Mouse (Mus musculus) hindbrain, postnatal 0 days (tissue): ENCODE measurements around the gene Dnmbp. TPM values are rescaled to one million over a fixed set of nuclear protein-coding genes. Genes with fewer than 3 reads are reported as not detected.

Experiments
- ATAC-seq: fragments of 200-750 bp; cut with Nextera tagmentation; 2 replicates; pipeline ENCODE4 v1.8.0; 2017; ENCODE audit warnings: mild to moderate bottlenecking, moderate TSS enrichment, moderate library complexity
- DNase-seq: peaks from one replicate; pipeline ENCODE4 v3.0.0-alpha.2; 2015; ENCODE audit warnings: low spot score
- H3K27ac ChIP-seq: fragments of 300-500 bp; sonication (generic); 2 replicates; pipeline ENCODE4 v1.5.1; 2014; ENCODE audit warnings: mild to moderate bottlenecking
- H3K27me3 ChIP-seq: fragments of 300-500 bp; sonication (generic); 2 replicates; pipeline ENCODE4 v1.6.1; 2014; ENCODE audit warnings: low read length, mixed read lengths; ENCODE audit not compliant: insufficient read depth
- H3K36me3 ChIP-seq: fragments of 300-500 bp; sonication (generic); 2 replicates; pipeline ENCODE4 v1.6.1; 2014; ENCODE audit warnings: low read length, mixed read lengths; ENCODE audit not compliant: insufficient read depth
- H3K4me1 ChIP-seq: fragments of 300-500 bp; sonication (generic); 2 replicates; pipeline ENCODE4 v1.6.1; 2014; ENCODE audit warnings: antibody characterized with exemption, low read length, mixed read lengths; ENCODE audit not compliant: insufficient read depth
- H3K4me2 ChIP-seq: fragments of 300-500 bp; sonication (generic); 2 replicates; pipeline ENCODE4 v1.6.1; 2014; ENCODE audit warnings: low read depth, mild to moderate bottlenecking, low read length, moderate library complexity, mixed read lengths
- H3K4me3 ChIP-seq: fragments of 300-500 bp; sonication (generic); 2 replicates; pipeline ENCODE4 v1.5.1; 2014; ENCODE audit warnings: low read length
- H3K9ac ChIP-seq: fragments of 300-500 bp; sonication (generic); replicated peaks from 2 replicates; pipeline ENCODE4 v1.6.1; 2014; ENCODE audit warnings: mild to moderate bottlenecking, low read length, moderate library complexity, mixed read lengths
- H3K9me3 ChIP-seq: fragments of 300-500 bp; sonication (generic); 2 replicates; pipeline ENCODE4 v1.6.1; 2016; ENCODE audit warnings: low read length, mixed read lengths
- CTCF ChIP-seq: IDR thresholded peaks from 2 replicates; pipeline ENCODE4 v1.5.1; 2016; ENCODE audit warnings: antibody characterized with exemption, control low read depth, low read depth
- WGBS: fragments of 180-500 bp; shearing (Covaris S2); extraction: QIAGEN DNeasy Blood & Tissue Kit; methylation state at CpG from one replicate; pipeline ENCODE4 v1.1.7; 2014; 5-methylcytosine and 5-hydroxymethylcytosine counted together
- polyA plus RNA-seq: library from polyadenylated mRNA; unstranded; fragments of >200 nt; fragmentation: Nextera tagmentation; extraction: Ambion mirVana; gene quantifications from 2 replicates; pipeline ENCODE4 v1.2.1, GENCODE M21; 2015
- total RNA-seq: library from RNA; depleted of rRNA; stranded (reverse); fragments of >200 nt; gene quantifications from 2 replicates; pipeline ENCODE4 v1.2.3, GENCODE M21; 2014

Gene Dnmbp
- total and polyA plus RNA-seq, 2 experiments from 2014 or later: 6.5 to 13.3 TPM

DNA sequence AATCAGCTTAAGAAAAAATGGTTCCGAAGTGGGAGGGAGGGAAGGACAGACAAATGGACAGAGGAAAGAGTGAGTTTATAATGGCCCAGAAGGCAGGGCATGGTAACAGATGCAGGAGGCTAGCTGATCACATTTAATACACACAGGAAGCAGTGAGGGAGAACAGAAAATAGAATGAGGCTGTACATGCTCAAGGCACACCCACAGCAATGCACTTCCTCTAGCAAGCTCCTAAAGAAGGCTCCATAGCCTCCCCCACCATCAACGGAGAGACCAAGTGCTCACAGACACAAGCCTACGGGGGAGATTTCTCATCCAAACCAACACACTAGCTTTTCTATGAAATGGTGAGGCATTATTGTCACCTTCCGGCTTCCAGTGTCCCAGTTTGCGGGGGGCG, 34.2 kb upstream of the Dnmbp start:
- Histone ChIP-seq H3K4me1 (no peaks in the 10 kb centered on the region), H3K27me3 (no peaks in the 10 kb centered on the region), H3K4me3 (no peak overlapping the region), H3K36me3 (no peaks in the 10 kb centered on the region), H3K9me3 (no peaks in the 10 kb centered on the region), H3K4me2 (no peak overlapping the region), H3K9ac (no peak overlapping the region), H3K27ac (no peak overlapping the region)
- WGBS: 92% methylated on average over 6 of the region's 6 CpGs
- DNase-seq: no peak
- no peak for TF ChIP-seq CTCF
- ATAC-seq: no peak

DNA sequence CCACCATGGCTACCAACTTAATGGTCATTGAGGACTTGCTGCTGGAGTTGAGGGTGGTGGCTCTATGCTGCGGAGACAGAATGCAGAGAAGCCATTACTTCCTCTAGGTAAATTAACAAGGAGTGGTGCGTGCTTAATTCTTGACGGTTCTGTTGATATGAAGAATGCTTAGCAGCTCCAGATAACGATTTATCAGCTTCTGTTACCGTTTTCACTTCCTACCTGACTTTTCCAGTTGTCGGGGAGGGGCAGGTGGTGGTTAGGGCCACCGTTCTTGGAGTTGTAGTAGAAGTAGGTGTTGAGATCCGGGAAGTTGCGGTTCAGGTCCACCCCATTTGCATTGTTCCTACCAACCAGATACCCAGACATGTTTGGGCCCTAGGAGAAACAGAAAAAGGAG, 33.7 kb upstream of the Dnmbp start:
- no peaks in the 10 kb centered on the region for H3K9me3 ChIP-seq
- H3K4me2 ChIP-seq: no peak overlapping the region
- H3K9ac ChIP-seq: no peak overlapping the region
- H3K27ac ChIP-seq: no peak overlapping the region
- H3K36me3 ChIP-seq: no peaks in the 10 kb centered on the region
- DNase-seq (no peak), ATAC-seq (no peak)
- WGBS: 92% methylated on average over 9 of the region's 9 CpGs
- H3K27me3 ChIP-seq: no peaks in the 10 kb centered on the region
- no peaks in the 10 kb centered on the region for H3K4me1 ChIP-seq
- no peak overlapping the region for H3K4me3 ChIP-seq
- TF ChIP-seq CTCF: no peak

DNA sequence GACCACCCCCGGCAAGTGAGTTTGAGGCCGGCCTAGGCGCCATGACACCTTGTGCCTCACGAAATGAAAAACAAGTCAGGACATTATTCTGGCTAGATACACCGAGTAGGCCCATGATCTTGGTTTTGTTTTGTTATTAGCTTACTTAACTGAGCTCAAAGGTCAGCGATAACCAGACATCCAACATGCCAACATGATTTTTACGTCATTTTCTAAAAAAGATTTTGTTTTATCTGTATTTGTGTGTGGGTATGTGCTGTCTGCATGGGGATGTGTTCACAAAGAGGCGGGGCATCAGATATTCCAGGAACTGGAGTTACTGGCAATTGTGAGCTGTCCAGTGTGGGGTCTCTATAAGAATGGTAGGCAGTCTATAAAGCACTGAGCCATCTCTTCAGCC, 32.1 kb upstream of the Dnmbp start:
- H3K36me3 ChIP-seq: no peaks in the 10 kb centered on the region
- H3K9me3 ChIP-seq: no peaks in the 10 kb centered on the region
- no peak overlapping the region for H3K4me3 ChIP-seq
- no peaks in the 10 kb centered on the region for H3K27me3 ChIP-seq
- H3K27ac ChIP-seq: no peak overlapping the region
- no peak for TF ChIP-seq CTCF
- no peaks in the 10 kb centered on the region for H3K4me1 ChIP-seq
- no peak overlapping the region for H3K9ac ChIP-seq
- DNase-seq: no peak
- H3K4me2 ChIP-seq: no peak overlapping the region
- no peak for ATAC-seq
- 96% methylated on average over 8 of the region's 8 CpGs for WGBS

GRCm38 (mm10) chr19:43968436-43969026, 28.5 kb upstream of the Dnmbp start:
- no peaks in the 10 kb centered on the region for H3K9me3 ChIP-seq
- H3K36me3 ChIP-seq: no peaks in the 10 kb centered on the region

DNA sequence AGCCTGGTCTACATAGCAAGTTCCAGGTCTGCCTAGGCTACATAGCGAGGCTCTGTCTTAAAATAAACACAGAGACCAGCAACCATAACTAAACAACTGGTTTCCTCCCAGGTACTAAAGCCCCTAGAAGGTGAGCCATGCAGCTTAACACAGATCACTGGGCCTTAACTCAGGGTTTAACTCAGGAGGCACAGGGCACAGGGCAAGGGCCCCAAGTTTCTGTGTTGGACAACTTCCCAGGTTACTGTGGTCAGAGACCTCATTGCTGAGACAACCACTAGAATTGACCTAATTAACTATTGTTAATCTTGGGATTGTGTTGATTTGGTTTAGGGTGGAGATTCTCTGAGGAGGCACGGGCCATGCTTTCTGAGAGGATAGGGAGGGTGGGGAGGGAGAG, 26.5 kb upstream of the Dnmbp start:
- no peaks in the 10 kb centered on the region for H3K9me3 ChIP-seq
- no peak for TF ChIP-seq CTCF

More at GRCm38 (mm10) chr19:43968436-43969026, 28.5 kb upstream of the Dnmbp start:
- Histone ChIP-seq H3K4me1 (no peaks in the 10 kb centered on the region), H3K4me3 (no peak overlapping the region), H3K27ac (no peak overlapping the region), H3K9ac (no peak overlapping the region), H3K4me2 (no peak overlapping the region), H3K27me3 (no peaks in the 10 kb centered on the region)
- DNase-seq: no peak
- TF ChIP-seq CTCF: no peak
- no peak for ATAC-seq
- 26% methylated on average over 11 of the region's 11 CpGs for WGBS

DNA sequence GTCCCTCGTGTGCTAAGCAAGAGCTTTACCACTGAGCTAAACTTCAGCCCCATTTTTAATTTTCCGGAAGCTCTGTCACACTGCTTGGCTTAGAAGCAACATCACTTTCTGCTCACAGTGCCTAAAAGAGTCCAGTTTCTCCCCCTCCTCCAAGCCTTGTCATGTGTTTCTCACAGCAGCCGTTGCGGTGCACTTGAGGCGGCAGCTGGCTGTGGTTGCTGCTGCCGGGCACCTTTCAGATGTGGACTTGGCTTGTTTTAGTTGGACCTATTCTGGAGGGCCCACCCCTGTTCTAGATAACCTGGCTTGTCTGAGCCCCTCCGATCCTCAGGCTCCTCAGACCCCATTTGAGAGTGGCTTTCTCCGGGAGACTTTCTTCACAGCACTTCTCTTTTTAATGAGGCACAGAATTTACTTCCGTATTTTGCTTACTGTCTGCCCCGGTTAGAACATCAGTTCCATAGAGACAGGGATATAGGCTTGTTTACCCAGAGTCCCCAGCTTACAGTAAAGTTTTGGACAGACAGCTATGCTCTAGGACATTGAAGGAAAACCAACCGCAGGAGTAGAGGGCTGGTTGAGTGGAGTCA, 25.6 kb upstream of the Dnmbp start:
- Histone ChIP-seq H3K27ac (no peak overlapping the region), H3K9me3 (no peaks in the 10 kb centered on the region), H3K27me3 (no peaks in the 10 kb centered on the region), H3K4me3 (no peak overlapping the region), H3K4me1 (no peaks in the 10 kb centered on the region), H3K4me2 (no peak overlapping the region), H3K9ac (no peak overlapping the region), H3K36me3 (no peaks in the 10 kb centered on the region)
- DNase-seq: no peak
- no peak for TF ChIP-seq CTCF
- 90% methylated on average over 11 of the region's 11 CpGs for WGBS
- no peak for ATAC-seq

More for the DNA sequence above, 26.5 kb upstream of the Dnmbp start:
- Histone ChIP-seq H3K36me3 (no peaks in the 10 kb centered on the region), H3K27me3 (no peaks in the 10 kb centered on the region), H3K9ac (no peak overlapping the region), H3K4me3 (no peak overlapping the region), H3K27ac (no peak overlapping the region), H3K4me2 (no peak overlapping the region), H3K4me1 (no peaks in the 10 kb centered on the region)
- ATAC-seq (no peak), DNase-seq (no peak)
- 88% methylated on average over 2 of the region's 2 CpGs for WGBS

- no peaks in the 10 kb centered on the region for H3K4me1 ChIP-seq
- no peak for DNase-seq
- WGBS: 62% methylated on average over 9 of the region's 9 CpGs
- no peak overlapping the region for H3K27ac ChIP-seq
- no peak overlapping the region for H3K4me2 ChIP-seq
- no peak for TF ChIP-seq CTCF
- no peak overlapping the region for H3K4me3 ChIP-seq
- no peak for ATAC-seq
- H3K9me3 ChIP-seq: no peaks in the 10 kb centered on the region
- H3K9ac ChIP-seq: no peak overlapping the region
- no peaks in the 10 kb centered on the region for H3K27me3 ChIP-seq
- H3K36me3 ChIP-seq: no peaks in the 10 kb centered on the region
Measured at GRCm38 (mm10) chr19:43962795-43963194, 22.8 kb upstream of the Dnmbp start.
